Mouse (Mus musculus): ENCODE measurements around the gene Mthfsl. TPM values are rescaled to one million over a fixed set of nuclear protein-coding genes. Genes with fewer than 3 reads are reported as not detected.
"Not testable (repeated sequence)": the region's sequence is repeated elsewhere in the genome, so short reads cannot be mapped to it uniquely, and the experiment has no call there.

Gene Mthfsl
- polyA plus RNA-seq (2014; fragmentation: Nextera tagmentation; extraction: Ambion mirVana): 30.8 and 39.0 TPM in 2 replicates

DNA sequence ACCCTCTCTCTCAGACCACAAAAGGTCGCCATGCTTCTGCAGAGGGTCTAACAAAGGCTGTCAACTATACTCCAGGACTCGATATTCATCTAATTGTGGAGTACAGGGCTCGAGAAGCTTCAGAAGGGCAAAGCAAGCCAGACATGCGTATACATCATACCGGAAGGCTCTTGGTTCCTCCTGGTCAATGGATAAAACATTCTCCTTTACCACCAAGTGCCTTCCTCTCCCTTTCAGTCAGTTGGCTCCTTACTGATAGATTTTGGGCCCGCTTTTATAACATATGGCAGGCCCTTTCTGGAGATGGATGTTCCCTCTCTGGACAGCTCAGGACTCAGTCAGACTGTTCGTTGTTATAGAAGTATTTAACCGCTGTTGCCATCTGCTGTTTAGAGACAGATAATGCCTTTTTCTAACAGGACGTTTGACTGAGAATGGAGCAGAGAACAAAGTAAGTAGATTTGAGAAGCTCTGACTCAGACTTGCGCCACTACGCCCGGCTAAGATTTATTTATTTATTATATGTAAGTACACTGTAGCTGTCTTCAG lies at the start of gene Mthfsl:
Mthfsl (minus strand) TSS at position 308 of the 549 bp plus-strand sequence.
- 21% methylated on average over 11 of the region's 12 CpGs for WGBS
- not testable (repeated sequence) for H3K9me3 ChIP-seq (ENCODE audit: control insufficient read depth, low read length); H3K36me3 ChIP-seq (ENCODE audit: control insufficient read depth, insufficient read depth, low read length); H3K27me3 ChIP-seq (ENCODE audit: control insufficient read depth, insufficient read depth, low read length); H3K4me1 ChIP-seq (ENCODE audit: control insufficient read depth in 2 of 2, insufficient read depth in 2 of 2, low read length in 2 of 2)
- Histone ChIP-seq H3K27ac (replicated peaks in 1 of 2; ENCODE audit: control insufficient read depth in 1 of 2, insufficient read depth in 1 of 2, low read depth in 2 of 2, low read length in 2 of 2) (peak within 1 kb of the TSS; percentile 69 to 91), H3K4me3 (ENCODE audit: control insufficient read depth in 1 of 2, insufficient read depth in 1 of 2, low read depth in 1 of 2, low read length in 2 of 2) (peak within 1 kb of the TSS; percentile 36 to 46), H3K9ac (ENCODE audit: low read length) (peak within 1 kb of the TSS; percentile 52), H3K4me2 (ENCODE audit: low read length) (peak within 1 kb of the TSS; percentile 62)
- peak; percentile 46 for ATAC-seq (ENCODE audit: insufficient number of reproducible peaks, insufficient read depth, low FRiP score, low read depth)

DNA sequence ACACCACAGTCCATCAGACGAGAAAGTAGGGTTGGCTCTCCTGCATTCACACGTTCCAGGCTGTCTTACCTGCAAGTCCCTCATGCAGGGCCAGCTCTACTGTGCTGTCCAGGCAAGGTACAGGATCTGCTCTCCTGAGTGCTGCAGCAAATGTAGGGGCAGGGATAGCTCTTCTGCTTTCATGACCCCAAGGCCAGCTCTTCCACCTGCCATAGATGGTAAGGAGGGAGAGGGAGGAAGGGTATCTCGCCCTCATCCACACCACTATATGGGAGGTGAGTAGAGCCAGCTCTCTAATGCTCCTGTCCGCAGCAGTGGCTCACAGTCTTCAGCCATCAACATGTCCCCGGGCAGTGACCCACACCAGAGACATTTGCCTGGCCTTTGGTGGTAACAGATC lies 49.4 kb upstream of the Mthfsl start:
- H3K4me1 ChIP-seq (ENCODE audit: control insufficient read depth in 2 of 2, insufficient read depth in 2 of 2, low read length in 2 of 2); H3K9ac ChIP-seq (ENCODE audit: low read length); H3K4me3 ChIP-seq (ENCODE audit: control insufficient read depth in 1 of 2, insufficient read depth in 1 of 2, low read depth in 1 of 2, low read length in 2 of 2); H3K36me3 ChIP-seq (ENCODE audit: control insufficient read depth, insufficient read depth, low read length); ATAC-seq (ENCODE audit: insufficient number of reproducible peaks, insufficient read depth, low FRiP score, low read depth); H3K9me3 ChIP-seq (ENCODE audit: control insufficient read depth, low read length); H3K27me3 ChIP-seq (ENCODE audit: control insufficient read depth, insufficient read depth, low read length); H3K27ac ChIP-seq (replicated peaks in 1 of 2; ENCODE audit: control insufficient read depth in 1 of 2, insufficient read depth in 1 of 2, low read depth in 2 of 2, low read length in 2 of 2); H3K4me2 ChIP-seq (ENCODE audit: low read length): not testable (repeated sequence)
- 74% methylated on average over 4 of the region's 5 CpGs for WGBS

DNA sequence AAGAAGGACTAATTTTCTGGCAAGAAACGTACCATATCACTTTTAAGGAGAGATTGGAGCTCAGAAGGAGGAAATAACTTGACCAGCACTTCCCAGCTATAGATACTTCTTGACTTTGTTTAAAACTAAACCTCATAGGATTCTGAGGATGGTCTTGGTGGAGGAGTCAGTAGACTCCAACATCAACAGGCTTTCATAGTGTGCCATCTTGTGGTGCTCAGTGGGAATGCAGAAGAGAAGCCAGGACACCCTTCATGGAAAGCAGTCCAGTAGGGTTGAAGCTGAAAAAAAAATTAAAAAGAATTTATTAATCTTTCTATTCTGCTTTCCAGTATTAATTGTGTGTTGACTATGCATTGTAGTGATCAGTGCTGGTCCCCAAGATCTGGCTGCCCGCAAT lies 26.6 kb upstream of the Mthfsl start:
- not testable (repeated sequence) for H3K9me3 ChIP-seq (ENCODE audit: control insufficient read depth, low read length); H3K27me3 ChIP-seq (ENCODE audit: control insufficient read depth, insufficient read depth, low read length); H3K4me1 ChIP-seq (ENCODE audit: control insufficient read depth in 2 of 2, insufficient read depth in 2 of 2, low read length in 2 of 2); H3K4me2 ChIP-seq (ENCODE audit: low read length); H3K27ac ChIP-seq (replicated peaks in 1 of 2; ENCODE audit: control insufficient read depth in 1 of 2, insufficient read depth in 1 of 2, low read depth in 2 of 2, low read length in 2 of 2); H3K4me3 ChIP-seq (ENCODE audit: control insufficient read depth in 1 of 2, insufficient read depth in 1 of 2, low read depth in 1 of 2, low read length in 2 of 2); H3K9ac ChIP-seq (ENCODE audit: low read length); H3K36me3 ChIP-seq (ENCODE audit: control insufficient read depth, insufficient read depth, low read length); ATAC-seq (ENCODE audit: insufficient number of reproducible peaks, insufficient read depth, low FRiP score, low read depth)
- 0% methylated on average over 1 of the region's 2 CpGs for WGBS

DNA sequence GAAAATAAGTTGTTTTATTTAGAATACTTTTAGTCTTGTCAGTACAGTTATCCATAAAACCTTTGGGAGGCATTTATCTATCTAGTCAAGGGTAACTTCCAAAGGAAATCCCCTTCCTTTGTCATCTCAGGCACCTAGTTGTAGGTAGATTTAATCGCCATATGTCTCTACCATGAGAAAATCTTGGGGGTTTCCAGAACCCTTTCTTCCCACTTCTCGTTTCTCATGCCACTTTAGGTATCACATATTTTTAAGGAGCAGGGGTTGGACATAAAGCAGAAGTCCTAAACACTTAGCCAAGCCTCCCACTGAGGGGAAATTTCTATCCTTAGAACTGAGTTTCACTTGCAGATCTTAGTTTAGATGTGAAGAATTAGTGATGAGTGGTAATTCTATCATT lies 25.9 kb upstream of the Mthfsl start:
- H3K36me3 ChIP-seq (ENCODE audit: control insufficient read depth, insufficient read depth, low read length); H3K4me2 ChIP-seq (ENCODE audit: low read length); H3K27ac ChIP-seq (replicated peaks in 1 of 2; ENCODE audit: control insufficient read depth in 1 of 2, insufficient read depth in 1 of 2, low read depth in 2 of 2, low read length in 2 of 2); H3K4me3 ChIP-seq (ENCODE audit: control insufficient read depth in 1 of 2, insufficient read depth in 1 of 2, low read depth in 1 of 2, low read length in 2 of 2); H3K4me1 ChIP-seq (ENCODE audit: control insufficient read depth in 2 of 2, insufficient read depth in 2 of 2, low read length in 2 of 2); H3K27me3 ChIP-seq (ENCODE audit: control insufficient read depth, insufficient read depth, low read length); H3K9ac ChIP-seq (ENCODE audit: low read length); H3K9me3 ChIP-seq (ENCODE audit: control insufficient read depth, low read length); ATAC-seq (ENCODE audit: insufficient number of reproducible peaks, insufficient read depth, low FRiP score, low read depth): not testable (repeated sequence)
- no CpG with 5 or more reads among the region's 2 CpGs for WGBS

- H3K27me3 ChIP-seq (ENCODE audit: control insufficient read depth, insufficient read depth, low read length); H3K9me3 ChIP-seq (ENCODE audit: control insufficient read depth, low read length); H3K36me3 ChIP-seq (ENCODE audit: control insufficient read depth, insufficient read depth, low read length); H3K9ac ChIP-seq (ENCODE audit: low read length); H3K4me1 ChIP-seq (ENCODE audit: control insufficient read depth in 2 of 2, insufficient read depth in 2 of 2, low read length in 2 of 2); H3K4me3 ChIP-seq (ENCODE audit: control insufficient read depth in 1 of 2, insufficient read depth in 1 of 2, low read depth in 1 of 2, low read length in 2 of 2); H3K27ac ChIP-seq (replicated peaks in 1 of 2; ENCODE audit: control insufficient read depth in 1 of 2, insufficient read depth in 1 of 2, low read depth in 2 of 2, low read length in 2 of 2); H3K4me2 ChIP-seq (ENCODE audit: low read length); ATAC-seq (ENCODE audit: insufficient number of reproducible peaks, insufficient read depth, low FRiP score, low read depth): not testable (repeated sequence)
Measured at GRCm38 (mm10) chr9:88735289-88735688, 15.2 kb upstream of the Mthfsl start.

GRCm38 (mm10) chr9:88733182-88733581 lies 13.1 kb upstream of the Mthfsl start:
- WGBS: 53% methylated on average over 1 of the region's 1 CpGs

DNA sequence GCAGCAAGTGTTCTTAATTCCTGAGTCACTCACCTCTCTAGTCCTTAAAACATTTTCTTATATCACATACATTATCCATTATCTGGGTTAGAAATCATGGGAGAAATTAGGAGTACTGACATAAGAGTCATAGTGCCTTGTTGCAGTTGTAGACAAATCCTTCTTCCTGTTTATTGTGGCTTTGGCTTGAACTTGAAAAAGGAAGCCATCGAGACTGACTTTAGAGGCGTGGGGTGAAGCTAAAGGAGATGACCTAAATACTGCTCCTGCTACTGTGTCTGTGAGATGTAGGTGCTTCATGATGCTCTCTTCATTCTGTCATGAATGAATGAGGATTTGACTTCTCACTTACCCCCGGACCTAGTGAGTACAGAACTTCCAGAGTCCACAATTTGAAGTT lies 12.2 kb upstream of the Mthfsl start:
- not testable (repeated sequence) for H3K27me3 ChIP-seq (ENCODE audit: control insufficient read depth, insufficient read depth, low read length); H3K36me3 ChIP-seq (ENCODE audit: control insufficient read depth, insufficient read depth, low read length); H3K4me1 ChIP-seq (ENCODE audit: control insufficient read depth in 2 of 2, insufficient read depth in 2 of 2, low read length in 2 of 2); H3K9ac ChIP-seq (ENCODE audit: low read length); H3K4me3 ChIP-seq (ENCODE audit: control insufficient read depth in 1 of 2, insufficient read depth in 1 of 2, low read depth in 1 of 2, low read length in 2 of 2); H3K27ac ChIP-seq (replicated peaks in 1 of 2; ENCODE audit: control insufficient read depth in 1 of 2, insufficient read depth in 1 of 2, low read depth in 2 of 2, low read length in 2 of 2); ATAC-seq (ENCODE audit: insufficient number of reproducible peaks, insufficient read depth, low FRiP score, low read depth); H3K4me2 ChIP-seq (ENCODE audit: low read length); H3K9me3 ChIP-seq (ENCODE audit: control insufficient read depth, low read length)
- 68% methylated on average over 1 of the region's 3 CpGs for WGBS

More at GRCm38 (mm10) chr9:88733182-88733581, 13.1 kb upstream of the Mthfsl start:
- not testable (repeated sequence) for H3K9me3 ChIP-seq (ENCODE audit: control insufficient read depth, low read length); H3K4me1 ChIP-seq (ENCODE audit: control insufficient read depth in 2 of 2, insufficient read depth in 2 of 2, low read length in 2 of 2); ATAC-seq (ENCODE audit: insufficient number of reproducible peaks, insufficient read depth, low FRiP score, low read depth); H3K27ac ChIP-seq (replicated peaks in 1 of 2; ENCODE audit: control insufficient read depth in 1 of 2, insufficient read depth in 1 of 2, low read depth in 2 of 2, low read length in 2 of 2); H3K27me3 ChIP-seq (ENCODE audit: control insufficient read depth, insufficient read depth, low read length); H3K9ac ChIP-seq (ENCODE audit: low read length); H3K4me3 ChIP-seq (ENCODE audit: control insufficient read depth in 1 of 2, insufficient read depth in 1 of 2, low read depth in 1 of 2, low read length in 2 of 2); H3K36me3 ChIP-seq (ENCODE audit: control insufficient read depth, insufficient read depth, low read length); H3K4me2 ChIP-seq (ENCODE audit: low read length)

- not testable (repeated sequence) for H3K4me3 ChIP-seq (ENCODE audit: control insufficient read depth in 1 of 2, insufficient read depth in 1 of 2, low read depth in 1 of 2, low read length in 2 of 2)
- WGBS: 78% methylated on average over 4 of the region's 5 CpGs
Measured at GRCm38 (mm10) chr9:88731728-88732127, 11.6 kb upstream of the Mthfsl start, which contains the start of gene Bcl2a1d. Gene Bcl2a1d (minus strand): TSS chr9:88731914.

More at GRCm38 (mm10) chr9:88731728-88732127, 11.6 kb upstream of the Mthfsl start, which contains the start of gene Bcl2a1d:
- H3K4me2 ChIP-seq (ENCODE audit: low read length); H3K27ac ChIP-seq (replicated peaks in 1 of 2; ENCODE audit: control insufficient read depth in 1 of 2, insufficient read depth in 1 of 2, low read depth in 2 of 2, low read length in 2 of 2); H3K9ac ChIP-seq (ENCODE audit: low read length); H3K36me3 ChIP-seq (ENCODE audit: control insufficient read depth, insufficient read depth, low read length); H3K9me3 ChIP-seq (ENCODE audit: control insufficient read depth, low read length); ATAC-seq (ENCODE audit: insufficient number of reproducible peaks, insufficient read depth, low FRiP score, low read depth); H3K27me3 ChIP-seq (ENCODE audit: control insufficient read depth, insufficient read depth, low read length); H3K4me1 ChIP-seq (ENCODE audit: control insufficient read depth in 2 of 2, insufficient read depth in 2 of 2, low read length in 2 of 2): not testable (repeated sequence)

Measured in heart, embryonic 14.5 days (tissue).